Mouse (Mus musculus): ENCODE data around the gene Mapk10. TPM values are rescaled to one million over a fixed set of nuclear protein-coding genes. Genes with fewer than 3 reads are reported as not detected.

Mapk10 gene
- polyA plus RNA-seq, 1 experiment: 0.07 TPM

DNA sequence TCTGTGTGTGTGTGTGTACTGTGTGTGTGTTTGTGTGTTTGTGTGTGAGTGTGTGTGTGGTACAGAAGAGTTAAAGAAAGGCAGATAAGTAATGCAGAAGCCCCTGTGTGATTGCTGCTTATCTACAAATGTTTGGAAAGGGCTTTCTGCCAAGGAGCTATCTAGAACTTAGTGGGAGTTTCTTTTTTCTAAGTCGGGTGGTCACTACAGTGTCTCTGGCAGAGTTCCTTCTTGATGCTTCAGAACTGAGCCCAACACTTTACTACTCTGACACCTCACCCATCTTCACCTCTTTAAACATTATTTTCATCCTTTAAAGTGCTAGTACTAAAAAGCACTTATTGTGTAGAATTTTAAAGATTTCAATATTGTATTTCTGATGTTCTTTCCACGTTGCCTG, 232.8 kb downstream of the Mapk10 start:
- H3ac ChIP-seq (ENCODE audit: control insufficient read depth, insufficient read length, low read depth): no peak overlapping the region
- no peaks in the 10 kb centered on the region for H3K27me3 ChIP-seq (ENCODE audit: control insufficient read depth, insufficient read depth, insufficient read length)
- H3K4me3 ChIP-seq (ENCODE audit: insufficient read depth, poor library complexity, severe bottlenecking): no peak overlapping the region
- no peaks in the 10 kb centered on the region for H3K79me2 ChIP-seq (ENCODE audit: control insufficient read depth, insufficient read depth)
- H3K79me3 ChIP-seq (ENCODE audit: low read depth): no peaks in the 10 kb centered on the region
- no peak for TF ChIP-seq CEBPB (IDR thresholded peaks at IDR 0.05; ENCODE audit: low read depth)
- TF ChIP-seq MYOD1 (IDR thresholded peaks at IDR 0.05; ENCODE audit: control insufficient read depth, insufficient read length, low read depth): no peak
- no peak for TF ChIP-seq MYOG (IDR thresholded peaks at IDR 0.05; ENCODE audit: control insufficient read depth, extremely low read depth, insufficient read length)
- no peak for TF ChIP-seq CTCF (IDR thresholded peaks at IDR 0.05; ENCODE audit: control insufficient read depth, insufficient read depth, insufficient read length)
- TF ChIP-seq USF1 (IDR thresholded peaks at IDR 0.05; ENCODE audit: low read depth): no peak
- TF ChIP-seq MAX (IDR thresholded peaks at IDR 0.05): no peak
- H3K36me3 ChIP-seq (ENCODE audit: control insufficient read depth, insufficient read depth): no peaks in the 10 kb centered on the region

- Histone ChIP-seq H3K79me3 (ENCODE audit: low read depth) (no peaks in the 10 kb centered on the region), H3ac (ENCODE audit: control insufficient read depth, insufficient read length, low read depth) (no peak overlapping the region), H3K27me3 (ENCODE audit: control insufficient read depth, insufficient read depth, insufficient read length) (no peaks in the 10 kb centered on the region), H3K79me2 (ENCODE audit: control insufficient read depth, insufficient read depth) (no peaks in the 10 kb centered on the region), H3K36me3 (ENCODE audit: control insufficient read depth, insufficient read depth) (no peaks in the 10 kb centered on the region), H3K4me3 (ENCODE audit: insufficient read depth, poor library complexity, severe bottlenecking) (no peak overlapping the region)
- TF ChIP-seq MAX (IDR thresholded peaks at IDR 0.05) (no peak), MYOG (IDR thresholded peaks at IDR 0.05; ENCODE audit: control insufficient read depth, extremely low read depth, insufficient read length) (no peak), MYOD1 (IDR thresholded peaks at IDR 0.05; ENCODE audit: control insufficient read depth, insufficient read length, low read depth) (no peak), FOSL1 (IDR thresholded peaks at IDR 0.05; ENCODE audit: insufficient read depth, low read length, poor library complexity, severe bottlenecking) (no peak), USF1 (IDR thresholded peaks at IDR 0.05; ENCODE audit: low read depth) (no peak), CTCF (IDR thresholded peaks at IDR 0.05; ENCODE audit: control insufficient read depth, insufficient read depth, insufficient read length) (no peak), CEBPB (IDR thresholded peaks at IDR 0.05; ENCODE audit: low read depth) (no peak)
Observed at GRCm38 (mm10) chr5:102977138-102977537, 234.0 kb downstream of the Mapk10 start.

GRCm38 (mm10) chr5:102976540-102976939, 234.6 kb downstream of the Mapk10 start:
- Histone ChIP-seq H3K27me3 (ENCODE audit: control insufficient read depth, insufficient read depth, insufficient read length) (no peaks in the 10 kb centered on the region), H3K79me2 (ENCODE audit: control insufficient read depth, insufficient read depth) (no peaks in the 10 kb centered on the region), H3K36me3 (ENCODE audit: control insufficient read depth, insufficient read depth) (no peaks in the 10 kb centered on the region), H3K79me3 (ENCODE audit: low read depth) (no peaks in the 10 kb centered on the region), H3ac (ENCODE audit: control insufficient read depth, insufficient read length, low read depth) (no peak overlapping the region), H3K4me3 (ENCODE audit: insufficient read depth, poor library complexity, severe bottlenecking) (no peak overlapping the region)
- TF ChIP-seq MYOG (IDR thresholded peaks at IDR 0.05; ENCODE audit: control insufficient read depth, extremely low read depth, insufficient read length) (no peak), CTCF (IDR thresholded peaks at IDR 0.05; ENCODE audit: control insufficient read depth, insufficient read depth, insufficient read length) (no peak), CEBPB (IDR thresholded peaks at IDR 0.05; ENCODE audit: low read depth) (no peak), USF1 (IDR thresholded peaks at IDR 0.05; ENCODE audit: low read depth) (no peak), MAX (IDR thresholded peaks at IDR 0.05) (no peak), FOSL1 (IDR thresholded peaks at IDR 0.05; ENCODE audit: insufficient read depth, low read length, poor library complexity, severe bottlenecking) (no peak), MYOD1 (IDR thresholded peaks at IDR 0.05; ENCODE audit: control insufficient read depth, insufficient read length, low read depth) (no peak)

DNA sequence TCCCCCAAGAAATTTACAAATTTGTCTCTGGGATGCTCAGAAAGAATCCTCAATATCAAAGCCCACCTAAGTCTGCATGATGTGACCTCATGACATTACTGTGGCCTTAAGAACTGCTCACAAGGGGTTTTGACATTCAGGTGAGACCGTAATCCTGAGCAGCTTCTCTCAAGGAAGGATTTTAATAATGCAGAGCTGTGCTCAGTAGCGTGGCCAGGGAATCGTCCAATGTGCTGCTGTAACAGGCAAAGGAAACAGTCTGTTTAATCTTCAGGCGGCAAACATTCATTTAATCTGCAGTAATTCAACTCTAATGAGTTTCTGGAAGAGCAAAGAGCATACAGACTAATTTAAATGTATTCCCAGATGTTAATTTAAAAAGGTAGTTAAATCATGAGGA, 236.7 kb downstream of the Mapk10 start:
- H3K4me3 ChIP-seq (ENCODE audit: insufficient read depth, poor library complexity, severe bottlenecking): no peak overlapping the region
- no peaks in the 10 kb centered on the region for H3K79me2 ChIP-seq (ENCODE audit: control insufficient read depth, insufficient read depth)
- no peak overlapping the region for H3ac ChIP-seq (ENCODE audit: control insufficient read depth, insufficient read length, low read depth)
- TF ChIP-seq MAX (IDR thresholded peaks at IDR 0.05) (no peak), CTCF (IDR thresholded peaks at IDR 0.05; ENCODE audit: control insufficient read depth, insufficient read depth, insufficient read length) (no peak), CEBPB (IDR thresholded peaks at IDR 0.05; ENCODE audit: low read depth) (no peak), USF1 (IDR thresholded peaks at IDR 0.05; ENCODE audit: low read depth) (no peak), MYOG (IDR thresholded peaks at IDR 0.05; ENCODE audit: control insufficient read depth, extremely low read depth, insufficient read length) (no peak), FOSL1 (IDR thresholded peaks at IDR 0.05; ENCODE audit: insufficient read depth, low read length, poor library complexity, severe bottlenecking) (no peak)
- no peaks in the 10 kb centered on the region for H3K27me3 ChIP-seq (ENCODE audit: control insufficient read depth, insufficient read depth, insufficient read length)
- no peaks in the 10 kb centered on the region for H3K36me3 ChIP-seq (ENCODE audit: control insufficient read depth, insufficient read depth)
- no peaks in the 10 kb centered on the region for H3K79me3 ChIP-seq (ENCODE audit: low read depth)

DNA sequence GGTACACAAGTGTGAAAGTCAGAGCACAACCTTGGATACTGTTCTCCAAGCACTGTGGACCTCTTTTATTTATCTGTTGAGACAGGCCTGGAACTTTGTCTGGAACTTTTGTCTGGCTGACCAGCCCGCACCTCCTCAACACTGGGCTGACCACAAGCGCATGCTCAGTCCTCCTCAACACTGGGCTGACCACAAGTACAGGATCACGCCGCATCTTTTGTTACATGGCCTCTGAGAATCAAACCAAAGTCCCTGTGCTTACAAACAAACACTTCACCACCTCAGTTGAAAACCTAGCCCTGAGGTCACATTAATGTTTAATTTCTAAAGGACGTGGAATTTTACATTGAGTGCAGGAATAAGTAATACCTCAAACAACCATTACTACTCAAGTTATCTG, 246.7 kb downstream of the Mapk10 start:
- Histone ChIP-seq H3K4me3 (ENCODE audit: insufficient read depth, poor library complexity, severe bottlenecking) (no peak overlapping the region), H3K36me3 (ENCODE audit: control insufficient read depth, insufficient read depth) (no peaks in the 10 kb centered on the region), H3K79me3 (ENCODE audit: low read depth) (no peaks in the 10 kb centered on the region)

DNA sequence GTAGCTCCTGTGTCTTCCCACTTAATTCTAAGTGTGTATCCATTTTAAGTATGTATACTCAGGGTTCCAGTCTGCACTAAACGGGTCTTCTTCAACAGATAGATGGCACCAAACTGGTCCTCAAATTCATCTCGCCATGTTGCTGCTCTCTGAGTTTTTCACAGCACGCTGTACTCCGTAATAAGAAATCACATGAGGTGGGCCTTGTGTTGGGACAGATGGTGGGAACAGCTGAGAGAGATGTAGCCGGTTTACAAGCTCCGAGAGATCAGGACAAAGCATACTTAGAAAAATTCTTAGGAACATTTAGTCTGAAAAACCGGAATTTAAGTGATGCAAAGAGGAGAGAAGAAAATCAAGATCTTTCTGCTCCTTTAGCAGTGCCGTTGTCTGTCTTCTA, 257.7 kb downstream of the Mapk10 start:
- no peak overlapping the region for H3K4me3 ChIP-seq (ENCODE audit: insufficient read depth, poor library complexity, severe bottlenecking)
- TF ChIP-seq MYOG (IDR thresholded peaks at IDR 0.05; ENCODE audit: control insufficient read depth, extremely low read depth, insufficient read length): no peak
- TF ChIP-seq CEBPB (IDR thresholded peaks at IDR 0.05; ENCODE audit: low read depth): no peak
- TF ChIP-seq FOSL1 (IDR thresholded peaks at IDR 0.05; ENCODE audit: insufficient read depth, low read length, poor library complexity, severe bottlenecking): no peak
- TF ChIP-seq USF1 (IDR thresholded peaks at IDR 0.05; ENCODE audit: low read depth): no peak
- no peak for TF ChIP-seq MYOD1 (IDR thresholded peaks at IDR 0.05; ENCODE audit: control insufficient read depth, insufficient read length, low read depth)
- no peak for TF ChIP-seq CTCF (IDR thresholded peaks at IDR 0.05; ENCODE audit: control insufficient read depth, insufficient read depth, insufficient read length)
- TF ChIP-seq MAX (IDR thresholded peaks at IDR 0.05): no peak
- no peaks in the 10 kb centered on the region for H3K79me3 ChIP-seq (ENCODE audit: low read depth)
- no peaks in the 10 kb centered on the region for H3K36me3 ChIP-seq (ENCODE audit: control insufficient read depth, insufficient read depth)
- H3K79me2 ChIP-seq (ENCODE audit: control insufficient read depth, insufficient read depth): no peaks in the 10 kb centered on the region
- H3K27me3 ChIP-seq (ENCODE audit: control insufficient read depth, insufficient read depth, insufficient read length): no peaks in the 10 kb centered on the region
- H3ac ChIP-seq (ENCODE audit: control insufficient read depth, insufficient read length, low read depth): no peak overlapping the region

More for the DNA sequence above, 246.7 kb downstream of the Mapk10 start:
- Histone ChIP-seq H3K27me3 (ENCODE audit: control insufficient read depth, insufficient read depth, insufficient read length) (no peaks in the 10 kb centered on the region), H3ac (ENCODE audit: control insufficient read depth, insufficient read length, low read depth) (no peak overlapping the region), H3K79me2 (ENCODE audit: control insufficient read depth, insufficient read depth) (no peaks in the 10 kb centered on the region)
- no peak for TF ChIP-seq USF1 (IDR thresholded peaks at IDR 0.05; ENCODE audit: low read depth)
- no peak for TF ChIP-seq MYOD1 (IDR thresholded peaks at IDR 0.05; ENCODE audit: control insufficient read depth, insufficient read length, low read depth)
- no peak for TF ChIP-seq MYOG (IDR thresholded peaks at IDR 0.05; ENCODE audit: control insufficient read depth, extremely low read depth, insufficient read length)
- TF ChIP-seq FOSL1 (IDR thresholded peaks at IDR 0.05; ENCODE audit: insufficient read depth, low read length, poor library complexity, severe bottlenecking): no peak
- TF ChIP-seq CEBPB (IDR thresholded peaks at IDR 0.05; ENCODE audit: low read depth): no peak
- TF ChIP-seq MAX (IDR thresholded peaks at IDR 0.05): no peak
- TF ChIP-seq CTCF (IDR thresholded peaks at IDR 0.05; ENCODE audit: control insufficient read depth, insufficient read depth, insufficient read length): no peak
